Mouse (Mus musculus) 3134 (cell line): Measurements from ENCODE around the gene Map3k12.

Experiments
- DNase-seq: peaks from one replicate; pipeline ENCODE4 v3.0.0-alpha.2; 2011; ENCODE audit warnings: low spot score; ENCODE audit not compliant: insufficient read length; ENCODE audit errors: extremely low read depth

The Map3k12 gene

DNA sequence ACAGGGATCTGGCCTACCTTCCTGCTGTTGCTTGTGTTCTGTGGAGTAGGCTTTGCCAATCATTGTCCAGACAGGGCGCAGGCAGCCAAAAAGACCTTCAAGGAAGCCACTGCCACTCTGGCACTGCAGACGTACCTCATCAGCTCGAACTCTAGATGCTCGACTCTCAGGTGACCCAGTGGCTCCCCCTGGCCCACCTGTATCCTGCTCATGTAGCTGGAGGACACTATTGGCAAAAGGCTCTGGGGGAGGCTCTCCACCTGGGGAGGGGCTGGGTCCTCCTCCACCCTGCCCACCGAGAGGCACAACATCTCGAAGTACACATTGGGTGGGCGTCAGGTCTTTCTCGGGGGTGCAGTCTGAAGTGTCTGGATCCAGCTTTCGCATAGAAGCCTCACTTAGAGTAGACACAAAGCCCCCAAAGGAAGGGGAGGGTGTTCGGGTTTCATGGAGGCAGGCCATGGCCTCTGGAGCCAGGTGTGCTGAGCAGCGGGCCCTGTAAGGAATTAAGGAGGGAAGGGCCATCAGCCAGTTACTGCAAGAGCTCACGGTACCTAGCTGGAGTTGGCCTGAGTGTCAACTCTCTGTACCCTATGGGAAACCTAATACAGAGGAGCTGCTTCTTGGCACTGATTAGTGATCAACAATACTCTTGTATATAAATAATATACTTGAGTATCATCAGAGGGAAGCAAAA lies 11.6 kb downstream of the Map3k12 start:
- DNase-seq, result no peak

DNA sequence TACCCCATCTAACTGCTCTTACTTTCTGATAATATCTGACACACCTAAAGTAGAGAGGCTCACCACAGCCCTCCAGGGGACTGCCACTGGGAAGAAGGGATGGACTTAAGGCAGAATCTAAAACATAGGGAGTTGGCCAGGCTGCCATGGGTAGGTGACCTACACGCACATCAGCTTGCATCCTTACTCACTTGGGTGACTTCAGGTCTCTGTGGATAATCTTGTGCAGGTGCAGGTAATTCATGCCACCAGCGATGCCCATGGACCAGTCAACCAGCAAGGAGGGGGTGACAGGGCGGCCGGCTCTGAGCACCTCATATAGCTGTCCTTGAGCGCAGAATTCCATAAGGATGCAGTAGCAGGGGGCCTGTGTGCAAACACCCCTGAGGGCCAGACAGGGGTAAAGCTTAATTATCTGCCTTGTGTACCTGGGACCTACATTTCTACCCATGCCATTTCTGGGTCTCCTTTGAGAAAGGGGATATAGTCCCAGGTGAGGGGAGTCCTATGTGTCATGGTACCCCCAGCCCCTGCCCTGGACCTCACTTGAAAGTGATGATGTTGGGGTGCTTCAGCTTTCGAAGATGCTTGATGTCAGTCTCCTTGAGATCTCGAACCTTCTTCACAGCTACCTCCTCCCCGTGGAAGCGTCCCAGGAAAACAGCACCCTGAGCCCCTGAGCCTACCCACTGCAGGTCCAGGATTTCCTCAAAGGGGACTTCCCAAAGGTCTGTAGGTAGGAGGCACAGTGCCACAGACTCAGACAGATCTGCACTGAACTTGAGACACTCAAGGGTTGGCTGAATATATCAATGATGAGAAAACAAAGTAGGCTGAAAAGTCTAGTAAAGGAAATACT lies 12.7 kb downstream of the Map3k12 start:
- DNase-seq, result no peak

DNA sequence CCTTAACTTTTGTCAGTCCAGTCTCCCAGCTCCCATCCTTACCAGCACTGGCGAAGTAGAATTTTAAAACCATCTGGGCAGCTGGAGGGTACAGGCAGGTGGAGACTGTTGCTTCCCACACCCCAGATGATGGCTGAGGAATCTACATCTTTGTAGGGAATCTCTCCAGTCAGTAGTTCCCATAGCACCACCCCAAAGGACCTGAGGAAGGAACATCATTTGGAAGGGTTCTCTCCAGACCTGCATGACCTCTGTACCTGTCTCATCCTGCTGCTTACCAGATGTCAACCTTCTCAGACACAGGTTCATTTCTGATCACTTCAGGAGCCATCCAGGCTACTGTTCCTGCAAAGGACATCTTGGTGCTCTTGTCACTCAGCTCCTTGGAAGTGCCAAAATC lies 13.4 kb downstream of the Map3k12 start, which contains the start of gene Gm10337:
Gm10337 (plus strand) TSS at position 276 of the 400 bp plus-strand sequence.
- no peak for DNase-seq

DNA sequence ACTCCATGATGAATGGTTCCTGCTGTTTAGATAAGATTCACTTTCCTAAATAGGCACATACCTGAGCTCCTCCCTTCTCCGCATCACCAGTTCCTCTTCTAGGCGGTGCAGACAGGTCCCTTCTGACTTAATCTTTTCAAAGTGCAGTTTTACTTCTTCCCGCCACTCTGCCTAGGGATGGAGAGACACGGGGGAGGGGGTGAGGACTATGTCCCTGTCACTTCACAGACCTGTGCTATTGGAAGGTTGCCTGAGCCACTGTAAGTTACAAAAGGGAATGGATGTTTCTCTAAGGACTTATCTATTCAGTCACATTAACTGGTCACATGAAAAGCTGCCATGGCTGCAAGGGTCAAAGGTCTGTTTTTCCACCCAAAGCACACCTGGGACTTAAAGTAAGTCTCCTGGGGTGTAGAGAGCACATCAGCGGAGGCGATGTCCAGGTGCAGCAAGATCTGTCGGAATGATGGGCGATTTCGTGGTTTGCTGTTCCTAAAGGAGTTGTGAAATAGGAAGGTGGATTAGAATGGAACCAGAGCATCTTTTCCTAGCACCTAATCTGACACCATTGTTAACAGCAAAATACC lies 14.5 kb downstream of the Map3k12 start:
- DNase-seq, result no peak

DNA sequence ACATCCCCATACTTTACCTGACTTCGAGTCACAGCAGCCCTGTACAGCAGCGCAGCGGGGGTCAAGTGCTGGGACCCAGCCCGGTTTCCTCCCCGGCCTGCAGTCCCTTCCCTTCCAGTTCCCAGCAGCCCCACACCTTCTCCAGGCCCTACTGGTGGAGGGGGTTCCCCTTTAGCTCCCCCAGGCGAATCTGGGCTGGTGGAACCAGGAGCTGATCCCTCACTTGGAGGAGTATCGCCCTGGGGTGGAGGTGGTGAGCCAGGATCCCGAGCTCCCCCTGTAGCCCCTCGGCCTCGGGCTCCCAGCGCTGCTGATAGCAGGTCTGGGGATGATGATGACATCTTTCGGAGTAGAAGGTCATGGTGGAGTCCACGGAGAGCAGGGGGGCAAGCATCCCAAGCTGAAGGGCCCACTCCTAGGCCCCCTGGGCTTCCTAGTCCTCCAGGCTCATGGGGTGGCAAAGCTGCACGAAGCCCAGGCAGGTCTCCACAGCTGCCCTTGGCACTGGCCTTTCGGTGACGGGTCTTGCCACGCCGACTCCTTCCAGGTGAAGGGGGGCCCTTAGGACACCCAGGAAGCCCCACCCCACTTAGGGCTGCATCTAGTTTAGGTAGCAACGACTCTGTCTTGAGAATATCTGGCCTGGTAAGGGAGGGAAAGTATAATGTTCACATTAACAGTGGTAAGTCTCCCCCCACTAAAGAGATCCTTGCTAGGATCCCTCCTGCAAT lies 15.6 kb downstream of the Map3k12 start:
- DNase-seq, result no peak

DNA sequence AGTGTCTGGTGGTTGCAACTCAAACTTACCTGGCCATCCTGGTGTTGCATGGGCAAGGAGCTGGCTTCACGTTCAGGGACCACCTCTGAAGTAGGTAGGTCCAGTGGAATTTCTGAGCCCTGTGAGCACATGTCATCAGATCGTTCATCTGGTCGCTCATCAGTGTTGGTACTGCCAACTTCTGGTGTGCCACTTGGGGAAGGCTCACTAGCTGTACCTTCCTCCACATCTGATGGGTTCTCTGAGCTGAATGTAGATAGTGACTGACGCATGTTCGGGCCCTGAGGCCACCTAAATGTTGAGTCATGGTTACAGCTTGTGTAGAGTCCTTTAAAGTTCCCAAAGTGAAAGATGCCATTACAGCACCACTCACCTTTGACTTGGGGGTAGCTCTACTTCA lies 16.4 kb downstream of the Map3k12 start:
- DNase-seq, result no peak

DNA sequence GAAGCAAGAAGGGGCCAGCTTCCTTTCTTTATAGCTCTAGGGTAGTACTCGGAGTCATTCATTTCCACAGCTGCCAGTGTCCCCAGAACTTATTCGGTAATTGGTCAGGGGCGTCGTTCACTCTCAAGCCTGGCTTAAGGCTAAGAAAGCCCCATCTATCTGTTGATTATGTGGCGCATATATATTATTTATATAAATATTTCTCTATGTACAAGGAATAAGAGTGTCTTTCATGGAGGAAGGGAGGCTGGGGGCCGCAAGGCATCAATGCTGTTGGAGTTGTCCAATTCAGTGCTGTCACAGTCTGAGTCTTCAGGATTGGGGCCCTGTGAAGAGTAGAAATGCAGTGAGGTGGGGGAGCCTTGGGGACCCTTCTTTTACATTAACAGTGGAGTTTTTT lies 17.0 kb downstream of the Map3k12 start:
- DNase-seq, result no peak

DNA sequence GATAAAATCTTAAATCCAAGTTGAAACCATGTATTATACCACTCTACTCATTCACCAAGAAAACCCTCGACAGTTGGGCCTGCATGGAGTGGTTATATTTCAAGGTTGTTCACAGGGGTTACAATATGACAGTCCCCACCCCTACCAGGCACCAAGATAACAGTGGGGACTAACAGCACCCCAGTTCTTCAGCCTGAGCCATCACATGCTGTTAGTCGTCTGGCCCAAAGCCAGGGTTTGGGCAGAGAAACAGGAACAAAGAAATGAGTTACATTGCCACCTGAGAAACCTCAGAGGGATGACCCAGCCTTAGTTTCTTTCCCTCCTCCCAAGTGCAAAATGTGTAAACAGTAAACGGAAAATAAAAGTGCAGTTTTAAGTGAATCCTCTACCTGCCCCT lies 17.5 kb downstream of the Map3k12 start:
- DNase-seq, result no peak

DNA sequence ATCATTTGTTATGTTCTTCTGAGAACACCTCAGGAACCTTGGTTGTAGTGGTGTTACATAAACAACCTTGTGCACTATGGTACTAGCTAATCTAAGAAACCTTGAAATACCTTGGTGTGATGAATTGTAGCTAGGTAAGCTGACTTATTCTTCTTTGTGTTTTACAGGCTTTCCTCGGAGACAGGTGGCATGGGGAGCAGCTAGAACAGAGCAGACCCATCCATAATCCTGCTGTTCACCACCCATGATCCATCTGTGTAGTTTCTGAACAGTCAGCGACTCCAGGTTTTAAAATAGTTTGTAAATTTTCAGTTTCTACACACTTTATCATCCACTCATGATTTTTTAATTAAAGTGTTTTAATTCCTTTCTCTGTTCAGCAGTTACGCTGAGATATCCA lies 18.5 kb downstream of the Map3k12 start:
- no peak for DNase-seq

DNA sequence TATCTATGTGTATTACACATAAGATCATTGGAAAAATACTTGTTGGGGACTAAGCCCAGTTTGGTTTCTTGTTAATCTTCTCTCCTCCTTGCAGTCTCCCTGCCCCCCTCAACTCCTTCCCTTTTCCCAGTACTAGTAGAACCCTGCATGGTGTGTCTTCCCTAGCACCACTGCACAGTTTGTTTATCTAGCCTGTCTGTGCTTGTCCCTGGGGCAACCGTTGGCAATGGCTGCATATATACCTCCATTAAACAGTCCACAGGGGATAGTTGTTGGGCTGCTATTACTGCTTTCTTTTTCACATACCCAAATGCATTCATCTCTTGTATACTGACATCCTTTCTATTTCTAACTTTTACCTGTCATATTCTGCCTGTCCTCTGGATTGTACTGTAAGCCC lies 29.2 kb downstream of the Map3k12 start:
- DNase-seq, result no peak

DNA sequence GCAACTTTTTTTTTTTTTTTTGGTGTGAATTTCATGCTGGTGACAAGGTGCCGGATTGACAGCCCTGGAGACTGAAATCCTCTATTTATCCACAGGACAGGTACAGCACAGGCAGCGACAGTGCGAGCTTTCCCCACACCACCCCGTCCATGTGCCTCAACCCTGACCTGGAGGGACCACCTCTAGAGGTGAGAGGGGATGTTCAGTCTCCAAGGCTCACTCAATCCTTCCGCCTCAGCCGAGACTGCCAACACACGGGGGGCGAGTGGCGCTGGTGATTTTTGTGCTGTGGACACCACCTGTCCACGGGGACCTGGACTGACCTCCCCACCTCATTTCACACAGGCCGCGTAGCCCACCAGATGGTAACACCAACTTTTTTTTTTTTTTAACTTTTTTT lies 31.0 kb downstream of the Map3k12 start:
- no peak for DNase-seq

DNA sequence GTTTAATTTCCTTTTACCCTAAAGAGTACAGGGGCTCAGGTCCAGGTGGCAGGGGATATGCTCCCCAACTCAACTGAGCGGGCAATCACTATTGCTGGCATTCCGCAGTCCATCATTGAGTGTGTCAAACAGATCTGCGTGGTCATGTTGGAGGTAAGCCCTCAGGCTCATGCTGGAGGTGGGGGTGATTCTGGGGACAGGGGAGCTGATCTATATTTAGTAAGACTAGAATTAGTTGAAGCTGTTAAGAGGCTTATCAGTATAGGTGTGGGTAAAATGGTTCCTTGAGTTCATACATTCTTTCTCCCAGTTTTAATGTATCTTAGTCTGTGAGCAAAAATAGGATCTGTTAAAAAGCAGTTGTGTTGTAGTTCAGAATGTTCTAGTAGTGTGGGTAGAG lies 33.7 kb downstream of the Map3k12 start:
- DNase-seq, result no peak

DNA sequence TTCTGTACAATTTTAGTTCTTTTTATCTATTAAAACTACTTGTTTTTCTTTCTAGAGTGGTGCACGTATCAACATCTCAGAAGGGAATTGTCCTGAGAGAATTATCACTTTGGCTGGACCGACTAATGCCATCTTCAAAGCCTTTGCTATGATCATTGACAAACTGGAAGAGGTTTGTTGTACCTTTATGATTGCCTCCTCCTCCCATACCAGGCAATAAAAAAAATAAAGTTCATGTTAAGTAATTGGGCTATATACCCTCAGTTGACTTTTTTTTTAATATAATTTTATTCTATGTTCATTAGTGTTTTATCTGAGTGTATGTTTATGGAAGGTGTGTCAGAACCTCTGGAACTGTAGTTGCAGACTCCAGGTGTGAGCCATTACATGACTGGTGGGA lies 42.3 kb downstream of the Map3k12 start:
- DNase-seq, result no peak

DNA sequence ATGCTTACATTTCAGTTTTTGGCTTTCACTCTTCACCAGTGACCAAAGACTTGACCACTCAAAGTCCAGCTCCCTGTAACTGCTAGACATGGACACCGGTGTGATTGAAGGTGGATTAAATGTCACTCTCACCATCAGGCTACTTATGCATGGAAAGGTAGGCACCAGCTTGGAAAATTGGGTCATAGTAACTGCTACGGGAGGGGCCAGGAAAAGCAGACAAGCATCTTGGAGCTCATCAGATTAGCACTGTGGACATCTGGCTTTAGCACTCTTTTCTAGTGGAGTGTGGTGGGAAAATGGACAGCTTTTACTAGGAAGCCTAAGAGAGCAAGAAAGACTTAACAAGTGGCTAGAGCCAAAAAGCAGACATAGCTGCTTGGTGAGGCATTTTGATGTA lies 43.6 kb downstream of the Map3k12 start:
- DNase-seq, result no peak

DNA sequence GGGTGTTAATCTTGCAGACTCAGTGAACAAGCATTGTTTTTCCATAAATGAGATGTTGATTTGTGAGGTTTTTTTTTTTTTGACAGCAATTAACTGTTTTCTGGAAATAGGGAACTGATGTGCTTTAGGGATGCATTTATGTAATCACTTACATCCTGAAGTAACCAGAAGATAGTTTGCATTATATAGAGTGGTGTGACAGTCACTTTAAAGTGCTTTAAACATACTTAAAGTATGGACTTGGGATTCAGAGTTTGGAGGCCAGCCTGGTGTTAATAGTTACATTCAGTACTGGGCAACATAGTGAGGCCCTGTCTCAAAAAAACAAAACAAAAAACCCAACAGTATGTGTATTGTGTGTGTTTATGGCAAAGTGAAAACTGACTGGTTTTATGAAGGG lies 45.1 kb downstream of the Map3k12 start:
- no peak for DNase-seq

DNA sequence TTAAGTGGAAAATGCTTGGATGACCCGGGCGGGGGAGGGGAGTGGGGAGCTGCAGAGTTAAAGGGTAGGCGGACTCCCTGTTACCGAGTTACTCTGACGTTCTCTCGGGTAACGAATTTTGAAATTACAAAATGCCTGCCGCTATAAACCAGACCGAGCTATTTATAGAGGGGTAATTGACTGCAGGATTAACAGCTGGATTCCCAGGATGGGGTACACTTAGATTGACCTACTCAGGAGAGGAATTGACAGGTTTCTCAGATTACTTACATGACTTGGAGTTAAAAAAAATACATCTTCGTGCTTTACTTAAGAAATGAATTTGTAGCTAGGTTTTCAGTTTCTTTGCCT lies 45.6 kb downstream of the Map3k12 start:
- no peak for DNase-seq

DNA sequence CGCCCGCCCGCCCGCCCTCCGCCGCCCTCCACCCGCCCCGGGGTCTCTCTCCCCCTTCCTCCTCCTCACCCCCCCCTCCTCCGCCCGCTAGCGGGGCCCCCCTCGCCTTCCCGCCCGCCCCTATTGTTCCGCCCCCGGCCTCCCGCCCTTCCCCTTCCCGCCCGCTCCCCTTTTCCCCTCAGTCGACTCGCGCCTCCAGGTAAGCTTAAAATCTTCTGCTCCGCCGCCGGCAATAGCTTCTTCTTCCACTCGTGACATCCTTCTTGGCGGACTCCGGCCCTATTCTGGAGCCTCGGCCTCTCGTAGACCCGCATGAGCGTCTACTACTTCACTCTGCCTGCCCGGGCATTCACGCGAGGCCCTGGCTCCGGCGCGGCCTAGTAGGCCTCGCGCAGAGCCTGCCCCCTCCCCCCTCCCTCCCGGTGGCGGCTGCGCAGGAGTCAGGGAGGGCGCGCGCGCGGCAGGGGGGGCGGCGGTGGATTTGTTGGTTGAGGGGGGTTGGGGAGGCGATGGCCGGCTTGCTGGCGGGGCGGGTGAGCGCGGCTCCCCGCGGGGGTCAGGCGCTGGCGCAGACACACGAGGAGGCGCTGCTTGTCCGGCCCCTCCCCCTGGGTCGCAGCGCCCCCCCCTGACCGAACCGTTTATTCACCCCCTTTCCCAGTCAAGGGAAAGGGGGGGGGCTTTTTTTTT lies 46.1 kb downstream of the Map3k12 start:
- peak; percentile 85 for DNase-seq

DNA sequence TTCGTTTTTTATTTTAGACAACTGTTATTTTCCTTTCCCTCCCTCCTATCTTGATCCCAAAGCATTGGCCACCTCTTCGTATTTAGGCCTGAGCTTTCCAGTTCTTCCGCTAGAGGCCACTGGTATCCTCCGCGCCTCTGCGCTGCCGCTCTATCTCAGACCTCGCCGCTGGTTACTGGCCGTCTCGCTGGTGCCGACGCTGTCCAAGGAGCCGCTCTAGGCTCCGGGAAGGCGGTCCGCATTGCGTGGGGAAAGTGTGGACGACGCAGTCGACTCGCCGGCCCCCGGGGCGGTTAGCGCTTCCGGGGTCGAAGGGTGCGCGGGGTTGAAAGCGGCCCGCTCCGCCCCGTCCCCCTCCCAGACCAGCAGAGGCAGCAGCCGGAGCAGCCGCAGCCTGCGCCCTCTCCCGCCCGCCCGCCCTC lies 46.7 kb downstream of the Map3k12 start, which contains the start of gene Pcbp2:
Pcbp2 (plus strand) TSS at position 357 of the 422 bp plus-strand sequence.
- DNase-seq, result peak; percentile 97

DNA sequence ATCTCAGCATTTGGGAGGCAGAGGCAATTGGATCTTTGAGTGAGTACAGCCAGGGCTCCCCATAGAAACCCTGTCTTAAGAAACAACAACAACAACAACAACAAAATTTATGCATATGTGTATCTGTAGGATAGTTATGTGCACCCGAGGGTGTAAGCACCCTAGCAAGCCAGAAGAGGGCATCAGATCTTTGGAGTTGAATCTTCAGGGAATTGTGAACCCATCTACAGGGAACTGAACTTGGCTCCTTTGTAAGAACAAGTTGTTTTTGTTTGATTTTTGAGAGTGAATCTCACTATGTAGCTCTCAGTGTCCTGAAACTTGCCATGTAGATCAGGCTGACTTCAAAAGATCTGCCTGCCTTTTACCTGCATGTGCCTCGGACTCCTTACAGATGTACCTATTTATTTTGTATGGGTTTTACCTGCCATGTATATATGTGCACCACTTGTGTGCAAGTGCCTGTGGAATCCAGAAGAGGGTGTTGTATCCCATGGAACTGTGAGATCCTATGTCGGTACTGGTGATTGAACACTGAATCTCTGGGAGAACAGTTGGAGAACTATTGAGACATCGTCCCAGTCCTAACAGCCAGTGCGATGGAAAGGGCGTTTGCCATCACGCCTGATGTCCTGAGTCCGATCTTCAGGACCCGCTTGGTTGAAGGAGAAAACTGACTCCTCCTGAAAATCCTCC lies 48.0 kb downstream of the Map3k12 start:
- DNase-seq, result no peak

DNA sequence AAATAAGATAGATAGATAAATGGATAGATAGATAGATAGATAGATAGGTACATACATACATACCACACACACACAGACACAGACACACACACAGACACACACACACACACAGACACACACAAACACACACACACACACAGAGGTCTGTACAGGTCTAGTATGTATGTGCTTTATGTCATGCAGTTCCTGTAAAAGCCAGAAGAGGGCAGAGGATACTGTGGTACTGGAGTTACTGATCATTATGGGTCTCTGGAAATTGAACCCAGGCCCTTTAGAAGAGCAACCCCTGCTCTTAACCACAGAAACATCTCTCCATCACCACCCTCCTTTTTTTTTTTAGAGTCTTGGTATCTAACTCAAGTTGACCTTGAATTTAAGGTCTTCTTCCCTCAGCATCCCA lies 53.2 kb downstream of the Map3k12 start:
- DNase-seq, result no peak
